Mouse (Mus musculus) embryonic facial prominence, embryonic 14.5 days (tissue): ENCODE measurements around the gene Upk3a. TPM values are rescaled to one million over a fixed set of nuclear protein-coding genes. Genes with fewer than 3 reads are reported as not detected.
"Not testable (repeated sequence)": the region's sequence is repeated elsewhere in the genome, so short reads cannot be mapped to it uniquely, and the experiment has no call there.

ENCODE experiments used
- ATAC-seq: fragments of 200-750 bp; cut with Nextera tagmentation; 2 replicates; pipeline ENCODE4 v1.8.0; 2017; ENCODE audit warnings: low read depth, moderate number of reproducible peaks, moderate TSS enrichment
- DNase-seq: peaks from one replicate; pipeline ENCODE4 v3.0.0-alpha.2; 2015; ENCODE audit warnings: low spot score
- H3K27ac ChIP-seq: fragments of 300-500 bp; sonication (generic); replicated peaks from 2 replicates; pipeline ENCODE4 v1.5.1; 2014; ENCODE audit warnings: low read depth, mild to moderate bottlenecking, low read length, moderate library complexity
- H3K27me3 ChIP-seq: fragments of 300-500 bp; sonication (generic); replicated peaks from 2 replicates; pipeline ENCODE4 v1.6.1; 2014; ENCODE audit warnings: low read length; ENCODE audit not compliant: control insufficient read depth, insufficient read depth
- H3K36me3 ChIP-seq: fragments of 300-500 bp; sonication (generic); 2 replicates; pipeline ENCODE4 v1.6.1; 2014; ENCODE audit warnings: low read length, mixed read lengths; ENCODE audit not compliant: control insufficient read depth, insufficient read depth
- H3K4me1 ChIP-seq: fragments of 300-500 bp; sonication (generic); 2 replicates; pipeline ENCODE4 v1.6.1; 2014; ENCODE audit warnings: antibody characterized with exemption, low read length; ENCODE audit not compliant: control insufficient read depth, insufficient read depth
- H3K4me2 ChIP-seq: fragments of 300-500 bp; sonication (generic); 2 replicates; pipeline ENCODE4 v1.6.1; 2014; ENCODE audit warnings: low read depth, mild to moderate bottlenecking, low read length, moderate library complexity, mixed read lengths
- H3K4me3 ChIP-seq: fragments of 300-500 bp; sonication (generic); 2 replicates; pipeline ENCODE4 v1.5.1; 2014; ENCODE audit warnings: low read depth, mild to moderate bottlenecking, low read length
- H3K9ac ChIP-seq: fragments of 300-500 bp; sonication (generic); 2 replicates; pipeline ENCODE4 v1.6.1; 2014; ENCODE audit warnings: low read depth, mild to moderate bottlenecking, low read length, moderate library complexity, mixed read lengths
- H3K9me3 ChIP-seq: fragments of 300-500 bp; sonication (generic); 2 replicates; pipeline ENCODE4 v1.6.1; 2016; ENCODE audit warnings: low read length; ENCODE audit not compliant: control insufficient read depth
- WGBS: fragments of 180-500 bp; shearing (Covaris S2); extraction: QIAGEN DNeasy Blood & Tissue Kit; methylation state at CpG from one replicate; pipeline ENCODE4 v1.1.7; 2014; 5-methylcytosine and 5-hydroxymethylcytosine counted together
- polyA plus RNA-seq: library from polyadenylated mRNA; unstranded; fragments of >200 nt; fragmentation: Nextera tagmentation; extraction: Ambion mirVana; gene quantifications from 2 replicates; pipeline ENCODE4 v1.2.1, GENCODE M21; 2014

Gene Upk3a
- polyA plus RNA-seq, 1 experiment from 2014 or later: 13.0 TPM

GRCm38 (mm10) chr15:85015771-85016170 is 1.2 kb upstream of the Upk3a start:
- WGBS: 76% methylated on average over 11 of the region's 11 CpGs
- H3K27ac ChIP-seq: no peak overlapping the region
- no peak overlapping the region for H3K4me2 ChIP-seq
- no peaks in the 10 kb centered on the region for H3K9me3 ChIP-seq
- DNase-seq (no peak), ATAC-seq (no peak)
- H3K4me3 ChIP-seq: no peak overlapping the region
- no peak overlapping the region for H3K9ac ChIP-seq
- peaks cover 14% of the 10 kb centered on the region; the same call in 1 of the 2 replicates for H3K4me1 ChIP-seq
- peaks cover 13% of the 10 kb centered on the region; the same call in 1 of the 2 replicates for H3K27me3 ChIP-seq
- H3K36me3 ChIP-seq: no peaks in the 10 kb centered on the region

- H3K4me2 ChIP-seq: no peak overlapping the region
- 72% methylated on average over 4 of the region's 4 CpGs for WGBS
- no peaks in the 10 kb centered on the region for H3K9me3 ChIP-seq
- no peak for ATAC-seq
- 0 out of 2 replicates have a peak, but pooled peaks cover 3% of the 10 kb centered on the region for H3K27me3 ChIP-seq
- H3K27ac ChIP-seq: no peak overlapping the region
- H3K4me3 ChIP-seq: no peak overlapping the region
- no peak overlapping the region for H3K9ac ChIP-seq
- H3K4me1 ChIP-seq: no peaks in the 10 kb centered on the region
- DNase-seq: no peak
- no peaks in the 10 kb centered on the region for H3K36me3 ChIP-seq
Observed at GRCm38 (mm10) chr15:85022211-85022610, 5.3 kb downstream of the Upk3a start.

- 80% methylated on average over 4 of the region's 4 CpGs for WGBS
- no peaks in the 10 kb centered on the region for H3K36me3 ChIP-seq
- H3K27ac ChIP-seq: no peak overlapping the region
- no peaks in the 10 kb centered on the region for H3K4me1 ChIP-seq
- no peak for ATAC-seq
- H3K4me2 ChIP-seq: no peak overlapping the region
- no peaks in the 10 kb centered on the region for H3K27me3 ChIP-seq
- no peaks in the 10 kb centered on the region for H3K9me3 ChIP-seq
- H3K9ac ChIP-seq: no peak overlapping the region
- DNase-seq: no peak
- H3K4me3 ChIP-seq: no peak overlapping the region
Observed at GRCm38 (mm10) chr15:85026197-85026596, 9.3 kb downstream of the Upk3a start.

- 43% methylated on average over 4 of the region's 4 CpGs for WGBS
- Histone ChIP-seq H3K9me3 (no peaks in the 10 kb centered on the region), H3K4me3 (no peak overlapping the region), H3K4me1 (no peaks in the 10 kb centered on the region), H3K9ac (no peak overlapping the region), H3K27me3 (no peaks in the 10 kb centered on the region), H3K27ac (no peak overlapping the region), H3K36me3 (no peaks in the 10 kb centered on the region), H3K4me2 (no peak overlapping the region)
- no peak for DNase-seq
- no peak for ATAC-seq
Observed at GRCm38 (mm10) chr15:85027740-85028139, 10.8 kb downstream of the Upk3a start.

GRCm38 (mm10) chr15:85028648-85029047 is 11.7 kb downstream of the Upk3a start, which contains the start of gene Fam118a:
TSS of gene Fam118a (plus strand) at chr15:85028948.
- H3K36me3 ChIP-seq, H3K27ac ChIP-seq, DNase-seq, ATAC-seq, H3K9me3 ChIP-seq, H3K4me3 ChIP-seq, H3K4me1 ChIP-seq, H3K9ac ChIP-seq, H3K4me2 ChIP-seq, H3K27me3 ChIP-seq: not testable (repeated sequence)
- WGBS: 53% methylated on average over 1 of the region's 1 CpGs

- H3K4me1 ChIP-seq, H3K27ac ChIP-seq, H3K9ac ChIP-seq, DNase-seq, H3K4me2 ChIP-seq, H3K9me3 ChIP-seq, H3K4me3 ChIP-seq, H3K36me3 ChIP-seq, H3K27me3 ChIP-seq, ATAC-seq: not testable (repeated sequence)
- WGBS: 53% methylated on average over 1 of the region's 1 CpGs
Observed at GRCm38 (mm10) chr15:85030643-85031042, 13.7 kb downstream of the Upk3a start.

- 0 out of 2 replicates have a peak, but pooled peaks cover 5% of the 10 kb centered on the region for H3K4me1 ChIP-seq
- DNase-seq (no peak), ATAC-seq (no peak)
- H3K27ac ChIP-seq: no peak overlapping the region
- no peak overlapping the region for H3K9ac ChIP-seq
- H3K4me2 ChIP-seq: no peak overlapping the region
- H3K9me3 ChIP-seq: no peaks in the 10 kb centered on the region
- no peaks in the 10 kb centered on the region for H3K27me3 ChIP-seq
- no peak overlapping the region for H3K4me3 ChIP-seq
- H3K36me3 ChIP-seq: no peaks in the 10 kb centered on the region
- 73% methylated on average over 3 of the region's 3 CpGs for WGBS
Observed at GRCm38 (mm10) chr15:85031866-85032265, 14.9 kb downstream of the Upk3a start.

- ATAC-seq, H3K27ac ChIP-seq, H3K9ac ChIP-seq, H3K4me2 ChIP-seq, H3K27me3 ChIP-seq, H3K9me3 ChIP-seq, H3K4me3 ChIP-seq, H3K36me3 ChIP-seq: not testable (repeated sequence)
- DNase-seq: peak; percentile 30
- 33% methylated on average over 7 of the region's 7 CpGs for WGBS
- H3K4me1 ChIP-seq: peaks cover 14% of the 10 kb centered on the region; the same call in 1 of the 2 replicates
Observed at GRCm38 (mm10) chr15:85033916-85034315, 17.0 kb downstream of the Upk3a start.

GRCm38 (mm10) chr15:85036566-85037342 is 19.8 kb downstream of the Upk3a start:
- peak overlapping the region; percentile 84 for H3K4me3 ChIP-seq
- no peaks in the 10 kb centered on the region for H3K27me3 ChIP-seq
- peaks cover 15% of the 10 kb centered on the region; the same call in 1 of the 2 replicates for H3K4me1 ChIP-seq
- H3K9me3 ChIP-seq: no peaks in the 10 kb centered on the region
- 0% methylated on average over 36 of the region's 75 CpGs for WGBS
- peak overlapping the region; percentile 92 for H3K4me2 ChIP-seq
- DNase-seq: peak; percentile 97
- ATAC-seq: peak; percentile 95
- H3K9ac ChIP-seq: peak overlapping the region; percentile 91
- no peaks in the 10 kb centered on the region for H3K36me3 ChIP-seq
- H3K27ac ChIP-seq: peak overlapping the region; percentile 77
